Mouse (Mus musculus): ENCODE data around the gene Peg12. TPM values are rescaled to one million over a fixed set of nuclear protein-coding genes. Genes with fewer than 3 reads are reported as not detected.

The Peg12 gene
- total and polyA plus RNA-seq, 3 experiments, result not detected

- Histone ChIP-seq H3K9me3 (replicated peaks; ENCODE audit: low read length) (peaks cover 15% of the 10 kb centered on the region), H3K4me2 (ENCODE audit: insufficient read depth, low read depth, poor library complexity, severe bottlenecking) (no peak overlapping the region)
These were observed 27.9 kb downstream of the Peg12 start for GRCm38 (mm10) chr7:62436394-62436793.

DNA sequence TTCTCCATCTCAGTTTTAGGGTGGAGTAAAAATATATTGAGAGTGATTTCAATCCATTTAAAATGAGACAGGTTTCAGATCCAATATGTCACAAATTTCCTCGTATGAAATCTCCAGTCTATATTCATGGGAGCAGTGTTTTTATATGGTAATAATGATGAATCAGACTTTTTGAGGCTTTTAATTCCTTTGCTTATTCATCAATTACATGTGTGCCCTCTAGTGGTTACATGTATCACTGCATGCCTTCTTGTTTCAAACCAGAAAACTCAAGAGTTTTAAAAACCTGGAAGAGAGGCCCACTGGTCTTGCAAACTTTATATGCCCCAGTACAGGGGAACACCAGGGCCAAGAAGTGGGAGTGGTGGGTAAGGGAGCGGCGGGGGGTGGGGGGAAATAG lies 31.1 kb downstream of the Peg12 start:
- H3K4me1 ChIP-seq (ENCODE audit: control insufficient read depth in 1 of 2, insufficient read depth in 2 of 2), result no peaks in the 10 kb centered on the region
- peaks cover 12% of the 10 kb centered on the region for H3K9me3 ChIP-seq (replicated peaks; ENCODE audit: low read length)
- no peak overlapping the region for H3K27ac ChIP-seq (ENCODE audit: insufficient read depth, low read depth)
- H3K36me3 ChIP-seq (replicated peaks in 1 of 2; ENCODE audit: control insufficient read depth in 1 of 2, insufficient read depth in 1 of 2, low read length in 1 of 2), result no peaks in the 10 kb centered on the region
- no peaks in the 10 kb centered on the region for H3K27me3 ChIP-seq (replicated peaks)
- H3K9ac ChIP-seq (ENCODE audit: insufficient read depth, low read depth), result no peak overlapping the region
- in situ Hi-C loops (cut with MboI; ENCODE audit: low pct_ligation_motif_present, low pct_unique_long_range_greater_than_20kb, low sequenced_read_pairs), result no loop called here
- H3K4me3 ChIP-seq (replicated peaks in 1 of 3; ENCODE audit: low read depth in 2 of 3, low read length in 2 of 3, poor library complexity in 1 of 3), result no peak overlapping the region
- no peak overlapping the region for H3K4me2 ChIP-seq (ENCODE audit: insufficient read depth, low read depth, poor library complexity, severe bottlenecking)
- no peak for TF ChIP-seq HCFC1 (IDR thresholded peaks at IDR 0.05; ENCODE audit: low read depth, low read length)
- TF ChIP-seq CTCF (conservative IDR thresholded peaks at IDR 0.05 in 1 of 2, IDR thresholded peaks at IDR 0.05 in 1 of 2; ENCODE audit: low read depth in 2 of 2, low read length in 2 of 2), result peak in 1 of 2 experiments; percentile 24; a peak in 1 of 4 replicates
- DNase-seq (ENCODE audit: extremely low read depth), result no peak
- H3K79me2 ChIP-seq (replicated peaks; ENCODE audit: control insufficient read depth, extremely low read depth, insufficient read depth, poor library complexity, severe bottlenecking), result no peaks in the 10 kb centered on the region
- dilution Hi-C loops (cut with MboI; ENCODE audit: extremely low pct_ligation_motif_present, extremely low pct_unique_long_range_greater_than_20kb, low sequenced_read_pairs), result no loop called here

More at GRCm38 (mm10) chr7:62436394-62436793, 27.9 kb downstream of the Peg12 start:
- Histone ChIP-seq H3K4me1 (ENCODE audit: control insufficient read depth in 1 of 2, insufficient read depth in 2 of 2) (no peaks in the 10 kb centered on the region), H3K9ac (ENCODE audit: insufficient read depth, low read depth) (no peak overlapping the region), H3K79me2 (replicated peaks; ENCODE audit: control insufficient read depth, extremely low read depth, insufficient read depth, poor library complexity, severe bottlenecking) (no peaks in the 10 kb centered on the region), H3K4me3 (replicated peaks in 1 of 3; ENCODE audit: low read depth in 2 of 3, low read length in 2 of 3, poor library complexity in 1 of 3) (no peak overlapping the region), H3K36me3 (replicated peaks in 1 of 2; ENCODE audit: control insufficient read depth in 1 of 2, insufficient read depth in 1 of 2, low read length in 1 of 2) (no peaks in the 10 kb centered on the region), H3K27me3 (replicated peaks) (no peaks in the 10 kb centered on the region), H3K27ac (ENCODE audit: insufficient read depth, low read depth) (no peak overlapping the region)
- in situ Hi-C loops (cut with MboI; ENCODE audit: low pct_ligation_motif_present, low pct_unique_long_range_greater_than_20kb, low sequenced_read_pairs), result no loop called here
- no peak for DNase-seq (ENCODE audit: extremely low read depth)
- no peak for TF ChIP-seq USF1 (IDR thresholded peaks at IDR 0.05; ENCODE audit: low read depth, low read length)
- TF ChIP-seq ZC3H11A (IDR thresholded peaks at IDR 0.05; ENCODE audit: low read depth, low read length), result no peak
- no peak for TF ChIP-seq HCFC1 (IDR thresholded peaks at IDR 0.05; ENCODE audit: low read depth, low read length)
- TF ChIP-seq E2F4 (IDR thresholded peaks at IDR 0.05; ENCODE audit: insufficient replicate concordance, low read depth, low read length), result no peak
- TF ChIP-seq SIN3A (IDR thresholded peaks at IDR 0.05; ENCODE audit: low read length), result no peak
- TF ChIP-seq UBTF (IDR thresholded peaks at IDR 0.05; ENCODE audit: low read depth, low read length), result no peak
- TF ChIP-seq ZNF384 (IDR thresholded peaks at IDR 0.05; ENCODE audit: low read depth, low read length), result no peak
- TF ChIP-seq NELFE (IDR thresholded peaks at IDR 0.05; ENCODE audit: low read depth, low read length), result no peak
- TF ChIP-seq SMC3 (IDR thresholded peaks at IDR 0.05; ENCODE audit: low read depth, low read length), result no peak
- no peak for TF ChIP-seq CHD2 (IDR thresholded peaks at IDR 0.05; ENCODE audit: low read length)
- dilution Hi-C loops (cut with MboI; ENCODE audit: extremely low pct_ligation_motif_present, extremely low pct_unique_long_range_greater_than_20kb, low sequenced_read_pairs), result no loop called here

- Histone ChIP-seq H3K79me2 (replicated peaks; ENCODE audit: control insufficient read depth, extremely low read depth, insufficient read depth, poor library complexity, severe bottlenecking) (no peaks in the 10 kb centered on the region), H3K36me3 (replicated peaks in 1 of 2; ENCODE audit: control insufficient read depth in 1 of 2, insufficient read depth in 1 of 2, low read length in 1 of 2) (no peaks in the 10 kb centered on the region), H3K27me3 (replicated peaks) (no peaks in the 10 kb centered on the region), H3K9me3 (replicated peaks; ENCODE audit: low read length) (peaks cover 4% of the 10 kb centered on the region), H3K27ac (ENCODE audit: insufficient read depth, low read depth) (no peak overlapping the region), H3K4me3 (replicated peaks in 1 of 3; ENCODE audit: low read depth in 2 of 3, low read length in 2 of 3, poor library complexity in 1 of 3) (no peak overlapping the region), H3K9ac (ENCODE audit: insufficient read depth, low read depth) (no peak overlapping the region), H3K4me2 (ENCODE audit: insufficient read depth, low read depth, poor library complexity, severe bottlenecking) (no peak overlapping the region), H3K4me1 (ENCODE audit: control insufficient read depth in 1 of 2, insufficient read depth in 2 of 2) (no peaks in the 10 kb centered on the region)
- DNase-seq (ENCODE audit: extremely low read depth), result peak; percentile 4
- in situ Hi-C loops (cut with MboI; ENCODE audit: low pct_ligation_motif_present, low pct_unique_long_range_greater_than_20kb, low sequenced_read_pairs), result no loop called here
- TF ChIP-seq GABPA (IDR thresholded peaks at IDR 0.05; ENCODE audit: insufficient replicate concordance, low read depth, low read length), result no peak
- peak in 1 of 2 experiments; percentile 25; a peak in 3 of 4 replicates for TF ChIP-seq CTCF (conservative IDR thresholded peaks at IDR 0.05 in 1 of 2, IDR thresholded peaks at IDR 0.05 in 1 of 2; ENCODE audit: low read depth in 2 of 2, low read length in 2 of 2)
- dilution Hi-C loops (cut with MboI; ENCODE audit: extremely low pct_ligation_motif_present, extremely low pct_unique_long_range_greater_than_20kb, low sequenced_read_pairs), result no loop called here
These were observed 36.0 kb downstream of the Peg12 start for GRCm38 (mm10) chr7:62428337-62428736.
